Mouse (Mus musculus) Muller cell, postnatal 12 days (primary cell): ENCODE measurements around the gene Fgfr2.
"Not testable (repeated sequence)": the region's sequence is repeated elsewhere in the genome, so short reads cannot be mapped to it uniquely, and the experiment has no call there.

ENCODE experiments used
- DNase-seq: peaks from one replicate; pipeline ENCODE4 v3.0.0-alpha.2; 2015; ENCODE audit errors: inconsistent ontology term

Fgfr2 gene

DNA sequence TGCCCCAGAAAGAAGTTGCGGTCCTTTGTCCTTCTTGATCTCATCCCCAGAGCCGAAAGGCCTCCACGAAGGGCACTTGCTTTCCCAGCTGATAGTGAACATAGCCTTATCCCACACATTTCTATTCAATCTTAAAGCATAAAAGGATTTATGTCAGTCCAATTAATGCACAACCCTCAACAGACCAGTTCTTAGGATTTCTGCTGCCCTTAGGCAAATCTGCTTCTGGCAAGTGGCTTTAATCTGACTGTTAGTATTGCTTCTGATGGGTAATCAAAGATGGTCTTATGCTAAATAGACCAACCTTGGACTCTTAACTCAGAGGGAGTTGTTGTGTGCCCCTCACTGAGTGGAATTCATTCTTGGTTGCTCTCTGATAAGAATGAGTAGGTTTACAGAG is 2505.6 kb downstream of the Fgfr2 start:
- DNase-seq: no peak

DNA sequence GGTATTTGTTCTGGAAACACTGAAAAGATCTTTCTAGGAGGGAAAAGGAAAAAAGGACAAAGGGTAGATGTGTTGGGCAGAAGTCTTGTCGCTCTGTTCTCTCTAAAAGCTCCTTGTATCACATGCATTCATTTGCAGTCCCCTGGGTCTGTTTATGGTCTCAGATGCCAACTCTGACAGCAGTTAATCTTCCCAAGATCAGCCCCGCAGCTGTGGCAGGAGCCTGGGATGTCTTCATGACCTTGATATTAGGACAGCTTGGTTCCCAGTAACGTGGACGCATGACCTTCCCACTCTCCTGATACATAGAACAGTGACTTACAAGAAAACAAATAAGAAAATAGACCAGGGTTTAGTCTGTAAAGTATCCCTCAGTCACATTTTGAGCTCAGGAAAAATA is 2509.2 kb downstream of the Fgfr2 start:
- DNase-seq: no peak

DNA sequence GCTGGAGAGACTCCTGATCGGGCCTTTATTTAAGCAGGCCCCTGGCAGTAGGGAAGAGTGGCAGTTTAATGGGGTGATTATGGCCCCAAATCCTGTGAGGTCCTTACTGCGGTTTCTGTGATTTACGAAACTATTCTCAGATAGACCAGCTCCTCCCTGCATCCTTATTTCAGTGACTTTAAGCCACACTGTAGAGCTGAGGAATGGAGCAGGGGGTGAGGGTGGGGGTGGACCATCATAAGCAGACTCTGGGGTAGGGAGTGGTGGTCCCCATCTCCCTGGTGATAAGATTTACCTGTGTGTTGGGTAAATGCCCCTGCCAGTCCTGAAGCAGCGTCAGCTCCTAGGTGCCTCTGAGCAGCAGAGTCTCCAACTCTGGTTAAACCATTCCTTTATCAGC is 2516.2 kb downstream of the Fgfr2 start:
- no peak for DNase-seq

DNA sequence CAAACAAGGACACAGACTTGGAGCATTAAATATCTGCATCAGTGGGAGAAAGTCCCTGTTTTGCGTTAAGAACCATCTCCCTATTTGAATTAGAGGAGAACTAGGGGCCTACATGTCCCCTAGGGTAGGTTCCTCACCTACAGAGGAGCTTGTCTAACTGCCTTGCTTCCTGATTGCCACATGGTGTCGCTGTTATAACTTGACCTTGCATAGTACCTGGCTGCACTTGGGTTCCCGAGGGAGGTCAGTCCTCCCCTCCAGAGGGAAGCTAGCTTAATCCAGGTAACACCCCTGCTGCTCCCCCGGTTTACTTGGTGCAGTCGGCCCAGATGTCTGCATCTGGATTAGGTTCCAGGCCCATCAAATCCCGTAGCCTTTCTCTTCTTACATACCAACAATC is 2518.0 kb downstream of the Fgfr2 start:
- DNase-seq: no peak

DNA sequence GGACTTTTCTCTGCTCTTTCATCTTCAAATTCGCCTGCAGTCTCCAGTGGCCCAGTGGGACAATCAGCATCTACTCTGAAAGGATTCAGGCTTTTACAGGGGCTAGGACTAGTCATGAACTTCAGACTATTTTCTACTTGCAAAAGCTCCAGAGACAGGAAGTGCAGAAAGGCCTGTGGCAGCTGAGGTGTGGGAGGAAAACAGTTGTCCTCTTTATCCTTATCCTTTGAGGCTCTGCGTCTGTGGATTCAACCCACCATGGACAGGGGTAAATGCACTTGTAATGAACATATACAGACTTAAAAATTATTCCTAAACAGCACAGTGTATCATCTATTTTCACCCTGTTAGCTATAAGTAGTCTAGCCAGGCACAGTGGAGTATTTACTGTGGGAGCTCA is 2518.8 kb downstream of the Fgfr2 start:
- no peak for DNase-seq

DNA sequence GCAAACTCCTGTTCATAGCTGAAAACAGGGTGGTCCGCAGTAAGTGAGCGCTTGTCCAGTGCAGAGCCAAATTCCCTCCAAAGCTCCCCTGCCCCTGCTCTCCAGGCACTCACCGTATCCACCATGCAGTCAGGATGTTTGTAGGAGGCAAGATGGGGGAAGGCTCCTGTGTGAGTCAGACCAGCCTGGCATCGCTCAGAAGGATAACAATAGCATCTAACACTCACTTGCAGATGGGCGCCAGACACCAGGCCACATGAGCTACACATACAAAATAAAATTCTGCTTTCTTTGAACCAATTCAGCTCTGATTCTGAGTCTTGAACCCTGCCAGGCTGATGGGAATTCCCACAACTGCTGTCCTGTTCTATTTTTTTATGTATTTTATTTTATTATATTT is 2519.6 kb downstream of the Fgfr2 start:
- DNase-seq: no peak

DNA sequence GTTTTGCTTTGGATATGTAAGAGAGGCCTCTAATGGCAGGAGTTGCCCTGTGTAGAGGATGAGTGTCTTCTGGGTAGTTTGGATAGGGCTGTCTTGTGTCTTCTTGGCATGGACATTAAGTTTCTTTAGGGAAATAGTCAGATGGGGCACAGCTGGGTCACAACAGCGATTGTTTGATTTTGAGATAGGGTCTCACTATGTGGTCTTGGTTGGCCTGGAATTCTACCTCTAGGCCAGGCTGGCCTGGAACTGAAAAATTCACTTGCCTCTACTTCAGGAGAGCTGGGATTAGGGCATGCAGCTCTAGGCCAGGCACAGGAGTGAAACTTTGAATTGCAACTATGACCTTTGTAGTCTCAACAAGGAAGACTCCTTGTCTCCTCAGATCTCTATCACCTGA is 2520.3 kb downstream of the Fgfr2 start:
- DNase-seq: no peak

DNA sequence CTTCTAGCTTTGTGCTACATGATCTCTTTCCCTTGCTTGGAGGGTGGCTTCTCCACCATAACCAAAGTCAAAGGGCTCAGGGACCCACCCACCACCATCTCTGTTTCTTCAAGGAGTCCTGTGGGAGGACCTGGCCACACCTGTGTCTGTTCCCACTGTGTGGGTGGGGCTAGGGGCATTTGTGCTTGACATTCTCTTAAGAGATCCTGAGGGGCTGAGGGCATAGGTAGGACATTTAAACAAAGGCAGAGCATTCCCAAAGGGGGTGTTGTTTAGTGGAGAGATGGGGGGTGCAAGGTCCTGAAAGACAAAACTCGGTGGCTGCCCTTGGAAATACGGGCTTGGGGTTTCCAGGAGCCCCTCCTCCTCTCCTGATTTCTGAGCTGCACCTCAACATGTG is 2522.6 kb downstream of the Fgfr2 start:
- DNase-seq: no peak

DNA sequence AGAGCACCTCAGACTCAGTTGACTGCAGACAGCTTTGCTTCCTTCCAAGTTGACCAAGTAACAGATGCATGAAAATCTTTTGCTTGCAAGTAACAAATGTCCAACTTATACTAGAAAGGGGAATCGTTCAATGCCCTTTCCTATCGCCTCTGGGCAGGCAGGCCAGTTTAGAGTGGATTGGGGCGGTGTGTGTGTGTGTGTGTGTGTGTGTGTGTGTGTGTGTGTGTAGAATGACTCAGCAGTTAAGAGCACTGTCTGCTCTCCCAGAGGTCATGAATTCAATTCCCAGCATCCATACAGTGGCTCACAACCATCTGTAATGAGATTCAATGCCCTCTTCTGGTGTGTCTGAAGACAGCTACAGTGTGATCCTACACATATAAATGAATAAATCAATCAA is 2523.1 kb downstream of the Fgfr2 start:
- DNase-seq: no peak

DNA sequence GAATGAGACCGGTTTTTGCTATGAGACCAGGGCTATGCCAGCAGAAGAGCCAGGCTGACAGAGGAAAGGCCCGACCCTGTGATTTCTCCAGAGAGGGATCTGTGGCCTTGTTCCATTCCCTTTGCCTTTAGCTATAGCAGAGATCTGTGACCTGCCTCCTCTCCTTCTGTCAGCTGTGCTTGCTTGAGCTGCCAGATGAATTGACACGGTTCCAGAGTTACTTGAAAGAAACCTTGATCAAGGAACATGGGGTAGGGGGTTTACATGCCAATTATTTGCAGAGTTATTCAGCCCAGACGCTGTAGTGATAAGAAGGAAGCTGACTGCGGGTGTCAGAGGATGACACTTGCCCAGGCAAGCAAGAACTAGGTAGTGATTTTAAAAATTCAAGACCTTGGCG is 2525.6 kb downstream of the Fgfr2 start:
- no peak for DNase-seq

DNA sequence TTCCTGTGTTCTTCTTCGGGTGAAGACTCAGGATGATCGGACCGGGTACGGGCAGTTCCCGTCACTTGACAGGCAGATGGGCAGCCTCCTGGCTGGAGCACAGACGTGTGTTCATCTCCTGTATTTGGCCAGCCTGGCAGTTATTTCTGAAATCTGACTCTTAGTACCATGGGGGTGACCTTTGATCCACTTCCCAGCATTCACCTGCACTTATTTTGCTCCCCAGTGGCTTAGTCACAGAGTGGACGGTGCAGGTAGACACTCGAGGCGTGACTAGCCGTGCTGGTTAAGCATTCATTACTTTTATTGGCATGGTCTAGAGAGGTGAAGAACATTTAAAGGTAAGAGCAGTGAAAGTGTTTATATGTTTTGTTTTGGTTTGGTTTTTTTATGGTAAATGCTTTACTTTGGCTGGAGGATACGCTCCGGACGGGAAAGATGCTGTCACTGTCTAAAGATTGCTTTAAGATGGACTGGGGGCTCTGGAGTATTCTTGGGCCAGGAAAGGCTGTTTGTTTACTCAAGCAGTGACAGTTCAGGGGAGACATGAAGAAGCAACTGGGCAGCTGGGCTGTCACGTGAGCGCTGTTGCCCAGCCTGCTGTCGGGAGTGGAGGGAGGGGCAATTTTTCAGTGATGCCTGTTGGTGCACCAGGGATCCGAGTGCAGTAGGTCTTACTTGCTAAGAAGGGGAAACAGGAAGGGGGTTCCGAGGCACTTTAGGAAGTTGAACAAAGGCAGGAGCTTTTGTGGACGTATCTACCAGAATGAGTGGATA is 2526.9 kb downstream of the Fgfr2 start:
- DNase-seq: not testable (repeated sequence)

DNA sequence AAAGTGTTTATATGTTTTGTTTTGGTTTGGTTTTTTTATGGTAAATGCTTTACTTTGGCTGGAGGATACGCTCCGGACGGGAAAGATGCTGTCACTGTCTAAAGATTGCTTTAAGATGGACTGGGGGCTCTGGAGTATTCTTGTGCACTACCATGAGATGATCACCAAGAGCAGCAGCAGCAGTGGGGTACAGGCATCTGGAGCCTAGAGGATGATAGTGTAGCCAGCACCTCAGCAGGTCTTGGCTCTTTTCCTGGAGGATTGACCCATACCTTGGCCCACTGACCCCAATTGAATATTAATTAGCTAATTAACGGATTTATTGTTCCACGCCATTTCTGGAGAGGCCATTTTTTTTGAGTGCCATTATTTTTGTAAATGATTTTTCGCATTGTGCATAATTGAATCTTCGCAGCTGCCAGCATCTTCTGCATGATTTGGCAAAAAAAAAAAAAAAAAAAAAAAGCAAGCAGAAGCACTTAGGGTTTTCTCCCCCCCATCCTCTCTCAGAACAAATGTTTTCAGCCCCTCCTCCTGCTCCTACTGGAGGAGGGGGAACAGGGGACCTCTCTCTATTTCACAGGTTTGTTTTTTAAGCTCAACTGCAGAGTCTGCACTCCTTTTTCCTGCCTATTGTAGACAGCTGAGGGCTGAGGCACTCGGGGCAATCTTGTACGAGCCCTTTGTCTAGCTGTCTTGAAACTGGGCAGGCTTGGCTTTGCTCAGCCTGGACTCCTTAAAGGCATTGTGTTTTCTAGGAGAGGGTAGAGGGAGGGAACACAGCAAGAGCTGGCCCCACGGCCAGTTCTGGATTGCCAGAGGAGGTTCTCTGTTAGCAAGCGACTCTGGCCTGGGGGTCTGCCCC is 2529.5 kb downstream of the Fgfr2 start:
- peak; percentile 68 for DNase-seq

DNA sequence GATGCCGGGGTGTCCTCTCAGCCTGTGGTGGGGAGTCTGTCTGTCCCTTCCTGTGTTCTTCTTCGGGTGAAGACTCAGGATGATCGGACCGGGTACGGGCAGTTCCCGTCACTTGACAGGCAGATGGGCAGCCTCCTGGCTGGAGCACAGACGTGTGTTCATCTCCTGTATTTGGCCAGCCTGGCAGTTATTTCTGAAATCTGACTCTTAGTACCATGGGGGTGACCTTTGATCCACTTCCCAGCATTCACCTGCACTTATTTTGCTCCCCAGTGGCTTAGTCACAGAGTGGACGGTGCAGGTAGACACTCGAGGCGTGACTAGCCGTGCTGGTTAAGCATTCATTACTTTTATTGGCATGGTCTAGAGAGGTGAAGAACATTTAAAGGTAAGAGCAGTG is 2530.2 kb downstream of the Fgfr2 start:
- not testable (repeated sequence) for DNase-seq

DNA sequence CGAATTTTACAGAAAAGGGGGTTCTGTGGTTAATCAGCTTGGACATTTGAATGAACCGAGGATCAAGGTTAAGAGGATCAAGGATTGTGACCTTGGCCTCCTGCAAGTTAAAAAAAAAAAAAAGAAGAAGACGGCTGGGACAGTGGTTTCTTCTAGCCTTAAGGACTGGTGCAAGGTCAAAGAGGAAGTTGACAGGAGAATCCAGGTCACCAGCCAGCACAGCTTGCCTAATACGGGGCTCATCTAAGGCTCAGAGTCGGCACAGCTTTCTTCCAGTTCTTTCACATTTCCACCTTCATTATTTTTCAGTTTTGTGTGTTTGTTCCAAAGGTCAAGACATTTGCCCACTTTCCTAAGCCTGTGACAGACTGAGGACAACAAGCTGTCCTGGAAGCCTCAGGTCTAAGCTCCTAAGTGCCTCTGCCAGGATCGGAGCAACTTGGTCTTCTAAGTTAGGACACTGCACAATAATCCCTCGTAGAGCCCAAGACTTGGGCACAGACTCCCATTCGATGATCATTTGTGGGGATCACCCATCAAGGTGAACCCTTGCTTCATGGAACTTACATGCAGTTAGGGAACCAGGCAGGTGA is 2532.2 kb downstream of the Fgfr2 start:
- DNase-seq: no peak

DNA sequence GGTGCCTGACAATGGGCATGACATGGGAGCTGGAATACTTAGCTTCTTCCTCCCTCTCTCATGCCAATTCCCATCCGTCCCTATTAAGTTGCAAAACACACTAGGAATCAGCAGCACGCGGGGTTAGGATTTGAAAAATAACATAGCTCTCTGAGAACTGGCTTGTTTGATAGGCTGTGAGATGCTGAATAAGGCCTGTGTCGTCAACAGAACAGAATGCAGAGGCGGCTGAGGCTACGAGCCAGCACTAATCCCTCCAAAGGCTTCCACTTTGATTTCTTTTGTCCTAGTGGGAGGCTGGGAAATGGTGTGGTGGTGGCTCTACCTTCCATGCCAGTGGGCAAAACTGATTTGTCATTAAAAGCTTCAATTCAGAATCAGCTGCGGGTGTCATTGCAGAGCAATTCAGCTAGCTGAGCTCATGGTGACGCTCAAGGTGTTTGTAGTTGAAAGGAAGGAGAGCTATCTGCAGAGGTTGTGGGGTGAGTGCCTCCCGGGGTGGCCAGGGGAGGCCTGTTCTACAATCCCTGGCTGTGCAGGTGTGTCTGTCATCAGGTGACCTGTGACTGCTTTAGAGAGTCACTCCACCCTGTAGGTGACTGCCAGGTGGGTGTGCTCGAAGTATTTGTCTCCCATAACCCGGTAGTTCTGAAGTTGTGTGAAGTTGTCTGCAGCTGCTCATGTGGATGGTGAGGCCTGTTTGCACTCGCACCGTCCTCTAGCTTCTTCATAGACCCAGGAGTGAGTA is 2532.9 kb downstream of the Fgfr2 start:
- peak; percentile 75 for DNase-seq

DNA sequence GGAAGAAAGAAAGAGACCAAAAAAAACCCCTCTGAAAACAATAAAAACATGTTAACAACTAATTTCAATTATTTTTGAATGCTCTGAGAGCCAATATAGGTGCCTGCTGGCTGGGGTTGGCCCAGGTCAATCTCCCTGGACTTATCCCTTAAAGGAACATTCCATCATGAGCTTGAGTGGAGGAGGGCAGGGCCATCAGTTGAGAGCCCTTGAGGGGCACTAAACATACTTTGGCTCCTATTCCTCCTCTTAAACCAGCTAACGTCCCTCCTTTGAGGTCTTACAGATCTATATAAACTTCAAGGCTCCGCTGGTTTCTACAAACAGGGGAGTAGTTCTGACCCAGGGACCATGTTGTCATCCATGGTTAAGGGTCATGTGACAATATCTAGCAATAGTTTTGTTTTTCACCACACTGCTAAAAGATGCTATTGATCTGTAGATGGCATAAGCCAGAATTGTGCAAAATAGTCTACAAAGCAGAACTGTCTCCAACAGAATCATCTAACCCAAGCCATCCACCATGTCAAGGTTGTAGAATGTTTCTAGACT is 2536.6 kb downstream of the Fgfr2 start:
- DNase-seq: no peak

DNA sequence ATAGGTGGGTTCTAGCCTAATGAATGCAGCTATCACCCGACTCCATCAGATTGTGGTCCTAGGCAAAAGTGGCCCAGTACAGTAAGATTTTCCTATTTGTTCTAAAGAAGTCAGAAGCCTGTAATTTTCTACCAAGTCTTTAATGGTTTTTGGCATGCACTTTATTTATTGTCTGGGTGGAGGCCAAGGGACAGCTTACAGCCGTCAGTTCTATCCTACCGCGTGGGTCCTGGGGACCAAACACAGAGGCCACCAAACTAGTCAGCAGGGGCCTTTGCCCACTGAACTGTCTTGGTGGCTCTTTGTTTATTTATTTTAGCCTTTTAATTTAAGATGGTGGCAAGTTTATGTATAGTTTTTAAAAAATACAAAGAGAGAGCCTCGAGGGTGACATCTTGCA is 2544.5 kb downstream of the Fgfr2 start:
- no peak for DNase-seq

DNA sequence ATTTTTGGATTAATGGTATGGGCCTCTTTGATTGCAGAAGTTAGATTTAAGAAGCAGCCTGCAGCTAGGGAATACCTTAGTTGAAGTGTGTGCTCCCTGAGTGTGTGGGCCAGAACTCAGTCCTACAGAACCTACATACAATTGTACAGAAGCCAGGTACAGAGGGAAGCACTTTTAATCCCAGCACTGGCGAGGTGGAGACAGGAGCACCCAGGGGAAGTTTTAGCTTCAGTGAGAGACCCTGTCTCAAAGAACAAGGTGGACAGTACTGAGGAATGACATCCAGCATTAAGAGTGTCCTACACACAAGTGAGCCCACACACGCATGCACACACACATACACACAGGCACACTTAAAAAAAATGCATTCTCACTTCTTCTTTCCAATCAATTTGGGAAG is 2545.1 kb downstream of the Fgfr2 start:
- no peak for DNase-seq

DNA sequence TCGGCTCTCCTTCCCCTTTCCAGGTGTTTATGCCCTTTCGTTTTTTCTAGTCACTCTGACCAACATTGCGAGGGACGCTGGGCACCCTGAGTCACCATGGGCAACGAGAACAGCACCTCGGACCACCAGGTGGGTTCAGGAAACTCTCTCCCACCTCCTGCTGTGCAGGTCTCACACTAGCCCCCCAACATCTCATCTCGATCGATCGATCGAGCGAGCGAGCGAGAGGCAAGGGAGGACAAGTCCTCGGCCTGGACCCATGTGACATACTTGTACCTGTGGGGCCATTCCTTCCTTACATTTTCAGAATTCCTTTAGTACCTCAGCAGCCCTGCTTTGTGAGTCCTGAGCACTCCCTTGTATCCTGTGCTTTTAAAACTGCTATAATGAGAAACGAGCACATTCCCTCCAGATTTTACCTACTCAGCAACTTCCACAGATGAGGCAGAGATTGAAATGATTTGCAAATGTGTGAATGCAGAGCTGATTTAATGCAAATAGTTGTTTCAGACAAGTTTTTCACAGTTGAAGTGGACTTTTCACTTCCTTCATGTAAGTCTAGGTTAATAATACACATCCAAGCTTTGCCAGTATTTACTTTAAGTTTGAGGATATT is 2545.7 kb downstream of the Fgfr2 start, which contains the start of gene Tacc2:
Gene Tacc2 (plus strand): TSS at position 51 of the 616 bp plus-strand sequence.
- DNase-seq: no peak

DNA sequence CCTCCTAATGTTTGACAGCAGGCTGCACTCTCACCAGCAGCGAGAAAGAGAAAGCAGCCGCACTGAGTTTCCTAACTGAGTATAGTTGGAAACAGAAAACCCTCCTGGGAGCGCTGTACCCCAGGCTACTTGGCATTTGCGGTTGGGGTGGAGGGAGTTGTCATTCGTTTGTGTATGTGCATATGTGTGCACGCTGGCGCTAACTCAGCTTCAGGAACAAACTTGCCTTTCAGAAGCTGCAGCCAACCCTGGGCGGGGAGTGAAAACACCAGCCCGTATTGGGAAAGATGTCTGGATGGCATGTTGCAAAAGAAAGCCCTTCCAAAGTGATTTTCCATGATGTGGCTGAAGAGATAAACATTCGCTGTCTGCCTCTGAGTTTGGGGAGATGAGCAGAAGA is 2546.2 kb downstream of the Fgfr2 start:
- DNase-seq: peak; percentile 58
